Mouse (Mus musculus) ES-E14 (cell line): Measurements from ENCODE around the gene Atp4b. TPM values are rescaled to one million over a fixed set of nuclear protein-coding genes. Genes with fewer than 3 reads are reported as not detected.

Source experiments
- DNase-seq: peaks from one replicate; pipeline ENCODE4 v3.0.0-alpha.2; 2013; ENCODE audit warnings: low read depth, low spot score
- H3K27ac ChIP-seq: 2 replicates; pipeline ENCODE4 v1.5.1; 2012; ENCODE audit warnings: low read depth, mild to moderate bottlenecking, low read length, moderate library complexity, mixed read lengths; ENCODE audit not compliant: poor library complexity, insufficient read depth, severe bottlenecking
- H3K36me3 ChIP-seq: 2 replicates; pipeline ENCODE4 v1.6.1; 2012; ENCODE audit warnings: mild to moderate bottlenecking, low read length, moderate library complexity, mixed read lengths; ENCODE audit not compliant: control insufficient read depth, poor library complexity, insufficient read depth, severe bottlenecking
- H3K4me1 ChIP-seq, 2 experiments: fragments of 150-350 bp in 1 of 2; sonication (generic) in 1 of 2; 2 replicates each; pipeline ENCODE4 v1.6.1; 2012; ENCODE audit warnings: low read length in 2 of 2, mild to moderate bottlenecking in 1 of 2, mixed read lengths in 1 of 2; ENCODE audit not compliant: control insufficient read depth in 2 of 2, insufficient read depth in 2 of 2, poor library complexity in 1 of 2
- H3K4me3 ChIP-seq, 2 experiments: fragments of 150-350 bp in 1 of 2; sonication (generic) in 1 of 2; 2 replicates each; pipeline ENCODE4 v1.5.1; 2012; ENCODE audit warnings: low read length in 2 of 2, low read depth in 1 of 2, mild to moderate bottlenecking in 1 of 2, mixed read lengths in 1 of 2; ENCODE audit not compliant: insufficient read depth in 1 of 2, poor library complexity in 1 of 2, severe bottlenecking in 1 of 2
- H3K9ac ChIP-seq: 2 replicates; pipeline ENCODE4 v1.6.1; 2012; ENCODE audit warnings: low read depth, mild to moderate bottlenecking, low read length, mixed read lengths; ENCODE audit not compliant: poor library complexity, insufficient read depth, severe bottlenecking
- H3K9me3 ChIP-seq: fragments of 150-350 bp; sonication (generic); 2 replicates; pipeline ENCODE4 v1.6.1; 2012; ENCODE audit warnings: low read depth, mild to moderate bottlenecking, low read length; ENCODE audit not compliant: control insufficient read depth, insufficient read depth
- CHD2 ChIP-seq: IDR thresholded peaks from 2 replicates; pipeline ENCODE4 v1.6.1; 2014; ENCODE audit warnings: mild to moderate bottlenecking, low read depth, low read length, inconsistent platforms
- HCFC1 ChIP-seq: IDR thresholded peaks from 2 replicates; pipeline ENCODE4 v1.6.1; 2012; ENCODE audit warnings: low read length, inconsistent platforms, borderline replicate concordance; ENCODE audit not compliant: insufficient read depth
- MAFK ChIP-seq: IDR thresholded peaks from 2 replicates; pipeline ENCODE4 v1.6.1; 2014; ENCODE audit warnings: mild to moderate bottlenecking, low read depth, low read length, inconsistent platforms; ENCODE audit not compliant: insufficient read depth
- ZC3H11A ChIP-seq: IDR thresholded peaks from 2 replicates; pipeline ENCODE4 v1.6.1; 2012; ENCODE audit warnings: low read depth, mild to moderate bottlenecking, inconsistent platforms, low read length, borderline replicate concordance
- ZNF384 ChIP-seq: IDR thresholded peaks from 2 replicates; pipeline ENCODE4 v1.6.1; 2012; ENCODE audit warnings: low read depth, low read length, inconsistent platforms
- in situ Hi-C, 2 experiments: fragments of 600-800 bp; cut with MboI; formaldehyde crosslinking; loops; one replicate each; pipeline ENCODE4 v1.15.1; 2025; ENCODE audit warnings: low sequenced_read_pairs in 2 of 2, inconsistent platforms in 1 of 2; ENCODE audit not compliant: unreplicated experiment in 2 of 2
- total RNA-seq: library from RNA; depleted of rRNA; stranded (reverse); fragments of 300-350 nt; gene quantifications from 2 replicates; pipeline ENCODE4 v1.2.3, GENCODE M21; 2012

Gene Atp4b
- total RNA-seq, 1 experiment = not detected

GRCm38 (mm10) chr8:13360213-13360612 lies 36.4 kb downstream of the Atp4b start:
- Histone ChIP-seq H3K9ac (no peak overlapping the region), H3K9me3 (no peaks in the 10 kb centered on the region), H3K4me1 (peaks cover 2% of the 10 kb centered on the region in 2 experiments; a peak in 2 of 4 replicates), H3K36me3 (peaks cover 76% of the 10 kb centered on the region), H3K27ac (no peak overlapping the region), H3K4me3 (no peak overlapping the region)
- in situ Hi-C loops = no loop called here
- no peak for DNase-seq
- TF ChIP-seq CHD2 = no peak
- no peak for TF ChIP-seq HCFC1
- TF ChIP-seq ZNF384 = no peak
- no peak for TF ChIP-seq MAFK
- no peak for TF ChIP-seq ZC3H11A

GRCm38 (mm10) chr8:13356681-13357080 lies 39.9 kb downstream of the Atp4b start:
- Histone ChIP-seq H3K4me3 (no peak overlapping the region), H3K9ac (no peak overlapping the region), H3K27ac (no peak overlapping the region), H3K36me3 (peaks cover 85% of the 10 kb centered on the region), H3K4me1 (peaks cover 2 to 5% of the 10 kb centered on the region in 2 experiments; a peak in 2 of 4 replicates), H3K9me3 (no peaks in the 10 kb centered on the region)
- DNase-seq = no peak
- TF ChIP-seq CHD2 (no peak), ZNF384 (no peak), HCFC1 (no peak), ZC3H11A (no peak), MAFK (no peak)
- in situ Hi-C loops = no loop called here

- Histone ChIP-seq H3K36me3 (peaks cover 86% of the 10 kb centered on the region), H3K27ac (no peak overlapping the region), H3K9me3 (no peaks in the 10 kb centered on the region), H3K4me1 (peaks cover 2 to 5% of the 10 kb centered on the region in 2 experiments; a peak in 2 of 4 replicates), H3K4me3 (no peak overlapping the region), H3K9ac (no peak overlapping the region)
- TF ChIP-seq ZC3H11A (no peak), CHD2 (no peak), MAFK (no peak), ZNF384 (no peak), HCFC1 (no peak)
- DNase-seq = no peak
- in situ Hi-C loops = no loop called here
These were observed 40.4 kb downstream of the Atp4b start for GRCm38 (mm10) chr8:13356221-13356620.

- H3K9ac ChIP-seq = no peak overlapping the region
- no peak overlapping the region for H3K27ac ChIP-seq
- peaks cover 2 to 5% of the 10 kb centered on the region in 2 experiments; a peak in 2 of 4 replicates for H3K4me1 ChIP-seq
- no peak overlapping the region for H3K4me3 ChIP-seq
- no peaks in the 10 kb centered on the region for H3K9me3 ChIP-seq
- in situ Hi-C loops = no loop called here
- no peak for DNase-seq
- no peak for TF ChIP-seq ZNF384
- TF ChIP-seq HCFC1 = no peak
- no peak for TF ChIP-seq ZC3H11A
- no peak for TF ChIP-seq MAFK
- no peak for TF ChIP-seq CHD2
- H3K36me3 ChIP-seq = peaks cover 90% of the 10 kb centered on the region
These were observed 42.7 kb downstream of the Atp4b start for GRCm38 (mm10) chr8:13353883-13354282.
